Mouse (Mus musculus) liver, adult 2 months (tissue): ENCODE data around the gene Atp8a2.

Experiments used
- CTCF ChIP-seq: fragments of 200-500 bp; IDR thresholded peaks from 2 replicates; pipeline ENCODE4 v1.5.1; 2011; ENCODE audit warnings: low read depth, low read length, control low read depth
- POLR2A ChIP-seq: fragments of 200-500 bp; IDR thresholded peaks from 2 replicates; pipeline ENCODE4 v1.6.1; 2011; ENCODE audit warnings: low read length, control low read depth; ENCODE audit not compliant: insufficient read depth; ENCODE audit errors: extremely low read depth

- TF ChIP-seq CTCF (no peak), POLR2A (no peak)
Observed at GRCm38 (mm10) chr14:59919865-59920264, 277.1 kb downstream of the Atp8a2 start.
